12 mouse cellular contexts compared by ENCODE assay signal in the genomic region with DNA sequence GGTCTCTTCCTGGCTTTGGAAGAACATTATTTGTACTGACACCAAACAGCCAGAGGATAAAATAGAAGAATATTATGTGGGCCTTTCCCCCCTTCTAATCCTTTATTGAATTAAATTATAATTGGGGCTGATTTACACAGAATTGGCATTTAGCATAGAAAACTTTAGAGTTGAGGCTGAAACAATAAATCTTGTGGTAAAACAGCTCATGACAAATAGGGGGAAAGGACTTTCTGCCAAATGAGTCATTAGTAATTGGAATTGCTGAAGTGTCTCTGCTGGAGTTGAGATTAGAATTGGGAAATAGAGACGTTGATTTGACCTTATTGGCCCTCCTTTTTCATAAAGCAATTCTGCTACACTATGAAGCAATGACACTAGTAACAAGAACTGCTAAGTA.
DNase-seq lines count a peak whose midpoint lies in the region.
"Had no signal": no experiment of that assay in that cellular context is flagged by ENCODE, and none has a peak within 500 bp of the region (broad histone marks: within the 10 kb centered on the region; RNA-seq: fewer than 3 reads in every experiment).

No protein-coding gene starts in this region.

- intact Hi-C loops in heart, postnatal 14 days (cut with DNase I), result no loop called here

- peak; percentile 8 for DNase-seq in adrenal gland, adult 2 months
- no peak for DNase-seq in adrenal gland, postnatal 4 days (ENCODE audit: low spot score in 2 of 2)
- peak; percentile 72 for DNase-seq in Muller cell, postnatal 12 days (ENCODE audit: inconsistent ontology term)
- DNase-seq in heart, postnatal 14 days, result no peak
- DNase-seq: adrenal gland, adult 8-10 months; B cell, adult 2 months; cerebellum, adult 11 months; cerebellum, adult 11-12 months; cerebellum, adult 18-20 months; cerebellum, adult 2 months; cerebellum, adult 8-10 months; cerebellum, adult 9-10 months had no signal

Comparison
In these comparisons a context has a peak if more than half of its experiments do, and no peak if none do; other contexts are left out.
1. DNase-seq: peak in adrenal gland, adult 2 months (single experiment) and Muller cell, postnatal 12 days (single experiment); none in adrenal gland, postnatal 4 days (0 of 2) and heart, postnatal 14 days (0 of 2).